Mouse (Mus musculus): Measurements from ENCODE around the gene 6820408C15Rik. TPM values are rescaled to one million over a fixed set of nuclear protein-coding genes. Genes with fewer than 3 reads are reported as not detected.

6820408C15Rik gene
- total and polyA plus RNA-seq, 3 experiments: not detected

DNA sequence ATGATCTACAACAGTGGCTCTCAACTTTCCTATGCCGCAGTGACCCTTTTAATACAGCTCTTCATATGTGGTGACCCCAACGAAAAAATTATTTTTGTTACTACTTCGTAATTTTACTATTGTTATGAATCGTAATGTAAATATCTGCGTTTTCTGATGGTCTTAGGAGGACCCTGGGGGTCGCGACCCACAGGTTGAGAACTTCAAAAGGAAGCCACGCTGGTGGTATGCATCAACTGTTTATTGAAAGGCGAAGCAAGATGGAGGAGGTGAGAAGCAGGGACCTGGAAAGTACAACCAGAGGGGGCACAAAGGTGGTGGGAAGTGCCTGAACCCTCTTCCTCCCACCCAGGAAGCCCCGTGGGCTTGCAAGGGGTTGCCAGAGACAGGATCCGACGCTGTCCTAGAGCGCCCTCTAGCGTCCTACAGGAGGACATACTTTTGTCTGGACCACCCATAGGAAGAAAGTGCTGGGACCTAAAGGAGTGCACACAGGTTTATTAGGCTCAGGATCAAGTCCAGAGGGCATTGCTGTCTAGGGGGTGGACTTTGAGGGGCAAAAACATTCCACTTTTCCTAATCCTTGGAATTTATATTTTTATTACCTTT, 46.8 kb upstream of the 6820408C15Rik start:
- Histone ChIP-seq H3K4me1 (ENCODE audit: control insufficient read depth in 1 of 2, insufficient read depth in 2 of 2) (peaks cover 4 to 8% of the 10 kb centered on the region in 2 experiments), H3K4me2 (ENCODE audit: insufficient read depth, low read depth, poor library complexity, severe bottlenecking) (peak overlapping the region; percentile 25; the same call in 1 of the 2 replicates), H3K9me3 (replicated peaks; ENCODE audit: low read length) (no peaks in the 10 kb centered on the region), H3K27ac (ENCODE audit: insufficient read depth, low read depth) (no peak overlapping the region), H3K9ac (ENCODE audit: insufficient read depth, low read depth) (0 out of 2 replicates have a peak overlapping the region, but pooled peaks have one; percentile 24), H3K36me3 (replicated peaks in 1 of 2; ENCODE audit: control insufficient read depth in 1 of 2, insufficient read depth in 1 of 2, low read length in 1 of 2) (no peaks in the 10 kb centered on the region), H3K79me2 (replicated peaks; ENCODE audit: control insufficient read depth, extremely low read depth, insufficient read depth, poor library complexity, severe bottlenecking) (no peaks in the 10 kb centered on the region), H3K27me3 (replicated peaks) (peaks cover 44% of the 10 kb centered on the region), H3K4me3 (replicated peaks in 1 of 3; ENCODE audit: low read depth in 2 of 3, low read length in 2 of 3, poor library complexity in 1 of 3) (no peak overlapping the region)
- peak; percentile 71 for DNase-seq (ENCODE audit: extremely low read depth)
- TF ChIP-seq SMC3 (IDR thresholded peaks at IDR 0.05; ENCODE audit: low read depth, low read length) (peak; percentile 37), CTCF (conservative IDR thresholded peaks at IDR 0.05 in 1 of 2, IDR thresholded peaks at IDR 0.05 in 1 of 2; ENCODE audit: low read depth in 2 of 2, low read length in 2 of 2) (peak; percentile 88 to 93), ETS1 (conservative IDR thresholded peaks at IDR 0.05; ENCODE audit: low read depth, low read length) (no peak), PAX5 (IDR thresholded peaks at IDR 0.05; ENCODE audit: low read length) (no peak), MAX (IDR thresholded peaks at IDR 0.05; ENCODE audit: low read length) (no peak), USF1 (IDR thresholded peaks at IDR 0.05; ENCODE audit: low read depth, low read length) (no peak), RCOR1 (conservative IDR thresholded peaks at IDR 0.05; ENCODE audit: low read depth, low read length) (no peak), MEF2A (IDR thresholded peaks at IDR 0.05; ENCODE audit: borderline replicate concordance, low read depth, low read length) (no peak), NELFE (IDR thresholded peaks at IDR 0.05; ENCODE audit: low read depth, low read length) (no peak), E2F4 (IDR thresholded peaks at IDR 0.05; ENCODE audit: insufficient replicate concordance, low read depth, low read length) (no peak), MAZ (IDR thresholded peaks at IDR 0.05; ENCODE audit: low read depth, low read length) (no peak; the same call in 1 of the 2 replicates), ZC3H11A (IDR thresholded peaks at IDR 0.05; ENCODE audit: low read depth, low read length) (no peak), SIN3A (IDR thresholded peaks at IDR 0.05; ENCODE audit: low read length) (no peak), MAFK (IDR thresholded peaks at IDR 0.05; ENCODE audit: insufficient replicate concordance, low read length) (no peak), ZNF384 (IDR thresholded peaks at IDR 0.05; ENCODE audit: low read depth, low read length) (no peak), KAT2A (IDR thresholded peaks at IDR 0.05; ENCODE audit: insufficient replicate concordance, low read length) (no peak), TCF12 (IDR thresholded peaks at IDR 0.05; ENCODE audit: low read depth, low read length) (no peak), HCFC1 (IDR thresholded peaks at IDR 0.05; ENCODE audit: low read depth, low read length) (0 out of 2 replicates have a peak, but pooled peaks have one; percentile 16), RAD21 (IDR thresholded peaks at IDR 0.05; ENCODE audit: low read depth, low read length) (peak; percentile 76), ELF1 (IDR thresholded peaks at IDR 0.05; ENCODE audit: low read depth, low read length) (peak; percentile 43; the same call in 1 of the 2 replicates), JUND (conservative IDR thresholded peaks at IDR 0.05; ENCODE audit: low read depth, low read length) (no peak), UBTF (IDR thresholded peaks at IDR 0.05; ENCODE audit: low read depth, low read length) (no peak), TBP (conservative IDR thresholded peaks at IDR 0.05; ENCODE audit: low read depth, low read length) (no peak), MYC (IDR thresholded peaks at IDR 0.05; ENCODE audit: low read depth, low read length) (no peak), MXI1 (IDR thresholded peaks at IDR 0.05; ENCODE audit: low read depth, low read length) (no peak), BHLHE40 (IDR thresholded peaks at IDR 0.05; ENCODE audit: low read depth, low read length) (0 out of 2 replicates have a peak, but pooled peaks have one; percentile 14), ZKSCAN1 (IDR thresholded peaks at IDR 0.05; ENCODE audit: borderline replicate concordance, low read depth, low read length) (no peak), POLR2AphosphoS2 (IDR thresholded peaks at IDR 0.05; ENCODE audit: low read depth, low read length) (no peak), CHD1 (IDR thresholded peaks at IDR 0.05; ENCODE audit: low read depth, low read length) (no peak), ZMIZ1 (IDR thresholded peaks at IDR 0.05; ENCODE audit: low read depth, low read length) (no peak), EP300 (IDR thresholded peaks at IDR 0.05; ENCODE audit: low read length) (no peak), JUN (IDR thresholded peaks at IDR 0.05; ENCODE audit: insufficient read depth, low read depth, low read length) (no peak), IRF4 (IDR thresholded peaks at IDR 0.05; ENCODE audit: low read depth, low read length) (no peak), NRF1 (IDR thresholded peaks at IDR 0.05; ENCODE audit: low read depth, low read length) (no peak), CHD2 (IDR thresholded peaks at IDR 0.05; ENCODE audit: low read length) (0 out of 2 replicates have a peak, but pooled peaks have one; percentile 11)
- in situ Hi-C loops (cut with MboI; ENCODE audit: low pct_ligation_motif_present, low pct_unique_long_range_greater_than_20kb, low sequenced_read_pairs) (loop anchor here (10.0 kb wide), 2 partner anchors 254 to 344 kb away; no protein-coding TSS in a partner anchor), dilution Hi-C loops (cut with MboI; ENCODE audit: extremely low pct_ligation_motif_present, extremely low pct_unique_long_range_greater_than_20kb, low sequenced_read_pairs) (no loop called here)

All from CH12.LX (cell line).